Mouse (Mus musculus) v-Abl transformed pro-B cells (cell line): ENCODE results near the gene Lgr6.

Experiments used
- in situ Hi-C, 2 experiments: fragments of 400-800 bp; cut with MboI; formaldehyde crosslinking; loops; one replicate each; pipeline ENCODE4 v1.15.1; 2025; ENCODE audit not compliant: unreplicated experiment in 2 of 2

The Lgr6 gene

DNA sequence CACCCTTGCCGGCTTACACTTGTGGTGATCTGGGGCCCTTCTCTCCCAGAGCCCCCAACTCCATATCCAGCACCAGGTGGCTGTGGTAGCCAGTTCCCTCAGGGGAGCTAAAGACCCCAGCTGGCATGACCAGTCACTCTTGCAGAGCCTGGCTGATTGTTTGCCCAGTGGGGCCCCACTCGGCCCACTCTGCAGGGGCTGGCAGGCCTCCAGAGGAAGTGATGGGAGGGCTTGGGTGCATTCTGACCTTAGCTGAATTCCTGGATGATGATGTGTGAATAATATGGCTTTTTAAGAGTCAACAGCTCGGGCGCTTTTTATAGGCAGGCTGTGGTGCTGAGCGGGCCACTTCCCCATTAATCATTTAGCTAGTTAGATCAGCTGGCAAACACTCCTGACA, 84.1 kb downstream of the Lgr6 start:
- in situ Hi-C loops, result no loop called here

DNA sequence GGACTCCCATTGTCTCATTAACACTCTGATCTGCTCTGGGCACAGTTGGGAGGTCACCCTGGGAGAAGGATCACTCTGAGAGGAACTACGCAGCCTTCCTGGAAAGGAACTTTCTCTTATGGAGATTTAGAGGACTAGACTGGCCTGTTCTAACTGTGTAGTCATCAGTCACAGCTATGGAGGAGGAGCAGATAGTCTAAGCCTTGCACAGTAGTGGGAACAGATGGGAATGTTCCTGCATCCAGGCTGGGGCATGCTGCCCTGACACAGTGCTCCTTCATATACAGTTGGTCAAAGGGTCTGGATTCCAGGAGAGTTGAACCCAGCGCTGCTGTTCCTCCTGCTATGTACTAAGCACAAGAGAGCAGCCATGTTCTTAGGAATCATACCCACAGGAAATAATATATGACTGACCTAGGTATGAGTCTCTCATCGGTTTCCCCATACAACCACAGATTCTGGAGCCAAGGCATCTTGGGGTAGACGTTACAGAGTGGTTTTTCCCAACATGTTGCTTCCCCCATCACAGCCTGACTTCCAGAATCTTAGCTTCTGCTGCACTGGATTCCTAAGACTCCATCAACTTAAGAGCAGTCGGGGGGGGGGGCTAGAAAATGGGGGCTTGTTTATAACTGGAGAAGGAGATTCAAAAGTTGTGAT, 84.7 kb downstream of the Lgr6 start:
- in situ Hi-C loops, result no loop called here

DNA sequence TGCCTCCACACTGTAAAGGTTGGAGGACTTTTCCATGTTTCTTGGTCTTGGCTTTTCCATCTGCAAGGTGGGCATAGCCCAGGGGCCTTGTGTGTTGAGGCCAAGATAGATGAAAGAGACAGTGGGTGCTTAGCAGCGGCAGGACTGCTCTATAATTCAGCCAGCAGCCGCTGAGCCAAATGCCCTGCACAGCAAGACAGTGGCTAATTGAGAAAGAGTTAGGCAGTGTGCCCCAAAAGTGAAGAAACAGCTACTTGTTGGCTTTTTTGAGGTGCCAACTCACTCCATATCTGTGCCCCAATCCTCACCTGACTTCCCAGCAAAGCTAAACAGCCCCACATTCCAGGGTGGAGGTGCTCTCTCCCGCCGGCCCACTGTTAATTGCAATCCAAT, 85.3 kb downstream of the Lgr6 start:
- in situ Hi-C loops, result no loop called here

DNA sequence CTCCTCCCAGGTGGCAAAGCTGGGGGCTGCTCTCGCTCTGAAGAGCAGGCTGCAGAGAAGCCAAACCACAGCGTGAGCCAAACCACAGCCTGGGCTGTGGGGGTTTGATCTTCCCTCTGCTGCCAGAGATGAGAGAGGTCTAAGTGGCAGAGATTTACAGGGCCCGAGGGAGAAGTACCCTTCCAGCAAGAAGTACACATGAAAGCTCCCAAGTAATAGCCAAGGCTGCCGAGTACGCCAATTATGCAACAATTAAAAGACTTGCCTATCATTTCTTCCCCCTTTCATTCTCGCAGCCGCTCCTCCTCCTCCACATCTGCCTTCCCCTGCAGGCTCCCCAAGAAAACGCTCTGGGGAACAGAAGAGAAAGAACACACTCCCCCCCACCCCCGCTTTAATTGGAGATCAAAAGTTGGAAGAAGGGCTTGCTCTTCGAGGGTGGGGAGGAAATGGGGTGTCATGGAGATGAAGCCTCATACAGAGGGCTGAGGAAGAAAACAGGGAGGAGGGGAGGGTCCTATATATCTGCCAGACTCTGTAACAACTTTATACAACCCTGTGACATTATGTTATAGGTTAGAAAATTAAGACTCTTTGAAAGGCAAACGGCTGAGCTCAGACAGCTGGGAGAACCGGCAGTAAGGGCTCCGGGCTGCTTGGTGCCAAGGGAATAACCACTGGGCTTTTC, 85.8 kb downstream of the Lgr6 start:
- in situ Hi-C loops, result no loop called here

DNA sequence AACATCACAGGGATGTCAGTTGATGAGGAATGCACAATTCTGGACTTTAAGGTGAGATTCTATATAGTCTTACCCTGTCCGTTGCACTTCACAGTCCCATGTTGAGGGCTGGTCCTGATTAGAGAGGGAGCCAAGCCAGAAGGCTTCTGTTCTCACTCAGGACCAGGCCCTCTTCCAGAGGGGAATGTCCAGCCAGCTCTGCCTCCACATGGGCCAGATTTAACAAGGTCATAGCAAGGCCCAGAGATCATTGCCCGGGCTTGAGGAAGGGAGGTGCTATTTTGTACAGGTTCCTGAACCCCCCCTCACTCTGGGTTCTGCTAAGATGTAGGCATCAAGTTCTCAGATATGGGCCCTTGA, 87.4 kb downstream of the Lgr6 start:
- in situ Hi-C loops, result no loop called here

DNA sequence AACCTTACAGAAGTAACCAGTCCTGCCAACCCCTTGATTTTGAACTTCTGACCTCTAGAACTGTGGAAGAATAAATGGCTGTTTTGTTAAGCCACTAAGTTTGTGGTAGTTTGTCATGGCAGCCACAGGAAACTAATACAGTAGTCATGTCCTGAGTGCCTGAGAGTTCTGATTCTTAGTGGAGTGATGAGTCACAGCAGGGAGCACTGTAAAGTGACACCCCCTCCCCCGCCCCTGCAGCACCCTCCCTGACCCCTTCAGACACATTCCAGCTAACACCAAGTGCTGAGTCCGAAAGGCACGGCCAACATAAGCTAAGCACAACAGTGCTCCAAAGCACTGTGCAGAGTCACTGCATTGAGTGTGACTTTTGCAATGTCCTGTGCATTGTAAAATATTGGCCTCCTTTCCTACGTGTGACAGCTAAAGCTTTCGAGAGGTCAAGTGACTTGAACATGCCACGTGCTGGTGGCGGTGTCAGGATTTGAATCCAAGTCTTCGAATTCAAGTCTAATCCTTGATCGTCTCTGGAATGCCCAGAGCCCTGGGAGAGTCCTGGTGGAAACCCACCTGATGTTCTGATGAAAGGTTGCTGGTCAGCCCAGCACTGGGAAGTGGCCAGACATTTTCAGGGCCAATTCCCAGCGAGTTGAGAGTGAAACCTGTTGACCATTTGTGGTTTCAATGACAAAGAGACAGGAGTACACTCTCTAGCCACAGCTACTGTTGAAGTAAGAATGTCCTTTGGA, 88.0 kb downstream of the Lgr6 start:
- in situ Hi-C loops, result no loop called here

DNA sequence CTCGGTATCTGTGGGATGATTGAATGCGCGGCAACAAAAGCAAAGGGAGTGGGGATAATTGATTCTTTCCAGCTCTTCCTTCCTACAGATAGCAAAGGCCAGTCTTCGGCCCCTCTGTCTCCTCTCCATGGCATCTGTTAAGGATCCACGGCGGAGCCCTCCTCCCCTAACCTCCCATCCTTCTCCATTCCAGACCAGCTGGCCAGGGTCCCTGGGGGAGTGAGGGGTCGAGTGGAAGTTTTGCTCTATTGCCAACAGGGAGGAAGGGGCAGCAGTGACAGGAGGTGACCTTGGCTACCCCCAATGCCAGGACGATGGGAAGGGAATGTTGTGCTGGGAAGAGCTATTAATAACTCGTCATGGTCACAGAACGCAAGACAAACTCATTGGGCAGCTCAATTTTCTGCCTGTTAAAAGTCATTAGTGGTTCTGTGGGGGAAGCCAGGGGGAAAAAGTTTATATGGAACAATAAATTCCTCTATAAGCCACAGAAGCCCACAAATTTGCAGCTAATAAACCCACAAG, 90.1 kb downstream of the Lgr6 start:
- in situ Hi-C loops, result no loop called here

DNA sequence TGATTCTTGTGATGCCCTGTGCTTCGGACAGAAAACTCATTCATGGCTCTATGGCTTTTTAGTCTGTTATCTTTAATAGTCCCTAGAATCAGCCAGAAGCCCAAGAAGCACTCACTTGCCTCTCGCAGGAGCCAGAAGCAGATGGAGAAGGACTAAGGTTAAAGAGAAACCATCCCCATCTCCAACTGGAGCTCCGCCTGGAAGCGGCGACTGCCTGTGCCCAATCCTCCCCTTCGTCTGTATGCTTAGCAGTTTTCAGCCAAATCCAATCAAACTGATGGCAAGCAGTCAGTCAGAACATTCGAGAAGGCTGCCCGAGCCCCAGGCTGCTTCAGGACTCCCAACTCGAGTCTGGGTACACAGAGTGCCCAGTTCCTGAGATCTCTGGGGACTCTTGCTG, 92.6 kb downstream of the Lgr6 start:
- in situ Hi-C loops, result no loop called here

DNA sequence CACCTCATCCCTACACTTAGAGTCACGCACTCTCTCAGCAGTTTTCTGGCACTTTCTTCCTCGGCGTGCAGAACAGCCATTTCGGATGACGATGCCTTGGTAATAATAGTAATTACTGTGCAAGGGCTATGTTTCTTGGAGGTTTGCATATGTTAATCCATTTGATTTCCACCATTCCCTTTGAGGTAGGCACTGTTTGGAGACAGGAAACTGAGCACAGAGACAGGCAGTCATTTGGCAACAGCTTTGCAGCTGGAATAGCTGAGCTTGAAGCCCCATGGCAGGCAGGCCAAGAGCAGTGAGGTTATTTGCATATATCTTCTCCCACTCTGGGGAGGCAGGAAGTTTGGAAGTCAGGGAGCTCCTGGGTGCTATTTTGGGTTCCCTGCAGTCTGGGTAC, 93.2 kb downstream of the Lgr6 start:
- in situ Hi-C loops, result no loop called here

DNA sequence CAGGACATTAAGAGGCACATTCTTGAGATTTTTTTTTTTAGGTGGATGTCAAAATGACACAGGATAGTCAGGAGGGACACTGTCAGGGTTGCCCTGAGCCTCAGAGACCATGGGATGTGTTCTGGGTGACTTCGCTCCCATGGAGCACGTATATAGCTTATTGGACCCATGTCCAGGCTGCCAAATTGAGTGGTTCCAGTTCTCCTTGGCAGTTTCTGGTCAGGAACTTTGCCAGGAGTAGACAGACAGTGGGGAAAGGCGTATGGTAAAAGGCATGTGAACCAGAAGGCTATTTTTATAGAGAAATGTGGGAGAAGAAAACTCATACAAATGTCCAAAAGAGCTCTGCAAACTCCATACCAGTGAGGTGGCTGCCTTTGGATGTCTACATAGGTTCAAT, 95.2 kb downstream of the Lgr6 start:
- in situ Hi-C loops, result no loop called here

DNA sequence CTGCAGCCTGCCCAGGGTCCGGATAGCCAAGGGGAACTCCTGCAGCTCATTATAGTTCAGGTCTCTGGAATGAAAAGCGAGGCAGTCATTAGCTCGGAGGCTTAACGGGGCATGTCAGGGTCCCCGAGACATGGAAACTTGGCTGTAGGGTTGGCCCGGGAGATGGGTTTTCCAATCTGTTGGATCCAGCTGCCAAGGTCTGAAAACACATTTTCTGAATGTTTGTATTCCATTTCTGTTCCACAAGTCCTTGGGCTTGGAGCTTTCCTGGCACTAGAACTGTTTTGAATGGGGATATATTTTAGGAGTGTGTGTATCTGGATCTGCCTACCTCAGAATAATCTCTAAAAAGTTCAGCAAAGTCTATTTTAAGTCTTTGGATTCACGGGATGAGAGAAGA, 99.4 kb downstream of the Lgr6 start:
- in situ Hi-C loops, result no loop called here

DNA sequence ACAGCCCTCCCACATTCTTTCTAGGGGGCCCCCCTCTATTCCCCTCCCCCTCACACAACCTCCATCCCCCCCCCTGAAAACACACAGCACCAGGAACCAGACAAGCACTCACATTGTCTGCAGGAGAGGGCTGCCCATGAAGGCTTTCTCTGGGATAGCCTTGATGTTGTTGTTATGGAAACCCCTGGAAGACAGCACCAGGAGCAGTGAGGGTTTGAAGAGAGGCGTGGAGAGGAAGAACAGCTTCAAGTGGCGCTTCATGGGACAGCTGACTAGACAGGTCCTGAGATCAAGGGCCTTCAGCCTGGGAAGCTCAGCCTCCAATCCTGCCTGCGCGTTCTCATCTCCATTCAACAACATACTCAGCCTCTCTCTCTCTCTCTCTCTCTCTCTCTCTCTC, 101.7 kb downstream of the Lgr6 start:
- in situ Hi-C loops, result no loop called here

DNA sequence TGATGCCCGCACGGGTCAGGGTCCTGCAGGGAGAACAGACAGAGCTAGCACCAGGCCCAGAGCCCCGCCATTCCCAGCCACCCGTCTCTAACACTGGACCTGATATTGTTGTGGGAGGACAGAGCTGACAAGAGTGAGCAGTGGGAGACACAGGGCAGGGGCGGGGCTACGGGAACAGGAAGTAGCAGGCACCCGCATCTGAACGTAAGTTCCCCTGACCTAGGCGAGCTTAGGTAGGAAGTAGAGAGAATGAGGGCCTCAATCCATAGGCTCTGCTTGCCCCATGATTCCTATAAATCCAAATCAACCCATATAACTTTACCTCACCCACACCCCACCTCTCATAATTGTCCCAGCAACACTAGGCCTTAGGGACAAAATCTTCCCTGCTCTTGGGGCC, 104.5 kb downstream of the Lgr6 start:
- in situ Hi-C loops, result no loop called here

DNA sequence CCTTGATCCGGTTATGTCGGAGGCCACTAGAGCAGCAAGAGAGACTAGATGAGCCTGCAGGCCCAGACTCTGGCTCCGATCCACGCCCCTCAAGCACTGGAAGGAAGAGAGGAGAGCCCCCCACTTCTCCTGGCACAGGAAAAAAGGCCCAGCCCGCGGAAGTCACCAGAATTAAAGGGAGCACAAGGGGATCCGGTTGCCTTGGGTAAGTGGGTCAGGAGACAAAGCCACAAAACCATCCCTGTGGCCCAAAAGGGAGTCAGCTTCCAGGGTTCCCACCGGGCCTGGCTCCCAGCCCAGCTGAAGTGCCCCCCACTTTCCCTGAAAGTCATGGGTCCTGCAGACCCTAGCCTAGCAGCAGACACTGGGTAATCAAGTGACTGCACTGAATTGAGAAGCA, 106.8 kb downstream of the Lgr6 start:
- in situ Hi-C loops, result loop anchor here in 1 of 2 experiments (25.0 kb wide), 1 partner anchor 364 kb away; no protein-coding TSS in a partner anchor

DNA sequence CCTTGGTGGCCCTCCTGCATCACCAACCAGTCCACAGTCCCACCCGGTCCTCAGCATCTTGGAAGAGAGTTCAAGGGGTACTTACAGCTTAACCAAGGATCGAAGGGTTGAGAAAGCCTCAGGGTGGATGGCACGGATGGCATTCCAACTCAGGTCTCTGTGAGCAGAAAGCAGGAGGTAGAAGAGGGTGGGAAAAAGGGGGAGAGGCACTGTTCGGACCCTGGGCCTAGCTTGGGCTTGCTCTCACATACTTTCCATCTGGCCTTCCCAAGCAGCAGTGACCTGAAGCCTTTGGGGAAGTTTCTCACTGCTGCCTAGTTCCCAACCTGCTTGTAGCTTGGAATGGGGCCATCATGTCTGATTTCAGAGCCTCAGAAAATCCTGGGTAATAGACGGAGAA, 107.5 kb downstream of the Lgr6 start:
- in situ Hi-C loops, result loop anchor here in 1 of 2 experiments (25.0 kb wide), 1 partner anchor 365 kb away; no protein-coding TSS in a partner anchor

DNA sequence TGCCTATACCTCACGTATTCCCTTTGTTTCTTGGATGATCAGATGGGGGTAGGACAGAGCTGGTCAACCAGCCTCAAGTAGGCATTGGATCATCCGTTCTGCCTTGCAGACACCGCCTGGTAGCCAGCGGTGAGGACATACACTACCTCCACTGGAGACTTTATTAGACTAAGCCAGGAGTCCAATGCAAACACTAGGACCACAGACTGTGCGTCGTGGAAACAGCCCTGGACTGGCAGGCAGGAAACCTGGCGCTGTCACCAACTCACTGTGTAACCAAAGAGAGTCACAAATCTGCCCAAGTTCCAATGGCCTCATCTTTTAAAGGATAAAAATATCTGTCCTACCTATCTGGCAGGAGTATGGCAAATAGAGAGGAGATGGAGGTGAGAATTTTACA, 108.6 kb downstream of the Lgr6 start:
- in situ Hi-C loops, result loop anchor here in 1 of 2 experiments (25.0 kb wide), 1 partner anchor 366 kb away; no protein-coding TSS in a partner anchor

DNA sequence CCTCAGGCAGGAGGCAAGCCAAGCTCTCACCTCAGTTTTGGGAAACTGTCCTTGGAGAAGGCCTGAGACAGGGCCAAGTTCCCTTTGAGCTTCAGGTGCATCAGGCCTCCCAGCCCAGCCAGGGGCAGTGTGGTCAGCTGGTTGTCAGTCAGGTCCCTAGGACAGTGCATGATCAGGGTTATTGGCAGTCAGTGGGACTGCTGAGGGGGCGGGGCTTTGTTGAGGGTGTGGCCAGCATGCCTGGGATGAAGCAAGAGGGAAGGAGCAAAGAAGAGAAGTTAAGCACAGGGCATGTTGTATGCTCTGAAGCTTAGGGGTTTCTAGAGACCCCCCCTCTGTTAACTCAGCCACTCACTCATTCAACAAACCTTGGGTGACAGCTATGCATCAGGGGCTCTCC, 109.1 kb downstream of the Lgr6 start:
- in situ Hi-C loops, result loop anchor here in 1 of 2 experiments (25.0 kb wide), 1 partner anchor 366 kb away; no protein-coding TSS in a partner anchor

DNA sequence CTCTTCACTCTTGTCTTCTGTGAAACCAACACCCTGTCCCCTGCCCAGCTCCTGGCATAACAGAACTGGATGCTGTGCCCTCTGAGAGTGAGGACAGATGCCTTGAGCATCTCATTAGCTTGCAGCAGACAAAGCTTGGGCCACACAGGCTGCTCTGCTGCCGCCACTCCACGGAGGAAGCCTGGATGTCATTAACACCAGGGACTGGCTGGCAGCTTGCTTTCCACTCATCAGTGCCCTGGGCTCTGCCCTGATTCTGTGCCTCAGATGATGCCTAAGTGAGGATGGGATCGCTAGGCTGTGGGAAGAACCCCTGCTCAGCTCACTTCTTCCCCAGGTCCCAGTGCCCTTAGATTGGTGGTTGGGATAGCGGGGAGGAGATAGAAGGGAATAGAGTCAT, 109.6 kb downstream of the Lgr6 start:
- in situ Hi-C loops, result loop anchor here in 1 of 2 experiments (25.0 kb wide), 1 partner anchor 367 kb away; no protein-coding TSS in a partner anchor

DNA sequence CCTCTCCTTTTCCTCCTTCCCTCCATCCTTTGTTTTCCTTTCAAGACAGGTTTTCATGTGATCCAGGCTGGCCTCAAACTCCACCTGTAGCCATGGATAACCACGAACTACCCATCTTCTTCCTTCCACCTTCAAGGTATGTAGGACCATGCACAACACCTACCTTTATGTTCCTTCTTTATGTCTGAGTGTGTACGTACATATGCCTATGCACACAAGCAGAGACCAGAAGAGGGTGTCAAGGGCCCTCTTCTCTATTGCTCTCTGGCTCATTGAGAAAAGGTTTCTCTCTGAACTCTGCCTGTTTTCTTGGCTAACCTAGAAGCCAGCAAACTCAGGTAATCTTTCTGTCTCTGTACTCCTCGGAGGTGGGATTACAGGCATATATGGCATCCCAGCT, 110.3 kb downstream of the Lgr6 start:
- in situ Hi-C loops, result loop anchor here (5.0 to 25.0 kb wide), 2 partner anchors 113 to 368 kb away; partner anchors contain the start of gene Lgr6 (in 2 of the 2)

DNA sequence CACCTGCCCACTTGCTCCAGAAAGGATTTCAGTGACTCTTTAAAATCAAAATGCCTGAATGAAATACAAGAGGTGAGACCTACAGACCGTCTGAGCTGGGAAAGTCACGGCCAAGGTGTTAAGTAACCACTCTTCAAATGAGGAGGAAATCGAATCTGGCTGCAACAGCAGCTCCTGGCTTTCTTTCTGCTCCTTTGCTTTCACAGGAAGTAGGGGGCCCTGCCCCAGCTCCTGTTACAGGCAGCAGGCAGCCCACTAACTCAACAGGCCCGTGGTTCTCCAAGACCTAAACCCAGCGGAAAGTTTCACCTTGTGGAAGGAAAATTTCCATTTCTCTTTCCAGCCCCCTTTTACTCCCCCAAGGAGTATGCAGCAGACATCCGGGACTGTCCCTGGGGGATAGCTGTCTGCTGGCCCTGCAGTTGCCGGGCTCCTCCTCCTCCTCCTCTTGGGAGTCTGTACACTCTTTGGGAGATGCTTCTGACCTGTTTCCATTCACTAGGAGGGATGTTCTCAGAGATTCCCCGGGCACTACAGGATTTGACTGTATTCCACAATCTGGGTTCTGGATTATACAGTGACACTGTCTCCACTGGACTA, 112.9 kb downstream of the Lgr6 start:
- in situ Hi-C loops, result loop anchor here (5.0 to 25.0 kb wide), 2 partner anchors 115 to 370 kb away; partner anchors contain the start of gene Lgr6 (in 2 of the 2)

DNA sequence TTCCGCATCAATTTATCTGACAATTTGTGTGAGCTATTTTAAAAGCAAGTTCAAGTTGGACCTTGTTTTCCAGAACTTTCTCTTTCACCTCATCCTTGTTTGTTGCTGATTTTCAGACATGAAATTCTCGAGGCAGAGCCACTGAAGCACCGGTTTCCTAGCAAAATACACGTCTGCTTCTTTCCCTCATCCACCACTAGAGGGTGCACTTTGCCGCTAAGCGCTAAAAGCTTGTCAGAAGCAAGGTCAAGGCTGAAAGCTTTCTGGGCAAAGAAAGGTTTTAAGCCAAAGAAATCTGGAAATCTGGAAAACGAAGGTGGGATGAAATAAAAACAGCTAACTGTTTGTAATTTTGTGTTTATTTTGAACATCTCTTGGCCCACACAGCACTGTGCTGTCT, 115.7 kb downstream of the Lgr6 start:
- in situ Hi-C loops, result loop anchor here (10.0 to 25.0 kb wide), 2 partner anchors 373 to 375 kb away; no protein-coding TSS in a partner anchor
